Mouse (Mus musculus): ENCODE results near the gene Tmem117.

DNA sequence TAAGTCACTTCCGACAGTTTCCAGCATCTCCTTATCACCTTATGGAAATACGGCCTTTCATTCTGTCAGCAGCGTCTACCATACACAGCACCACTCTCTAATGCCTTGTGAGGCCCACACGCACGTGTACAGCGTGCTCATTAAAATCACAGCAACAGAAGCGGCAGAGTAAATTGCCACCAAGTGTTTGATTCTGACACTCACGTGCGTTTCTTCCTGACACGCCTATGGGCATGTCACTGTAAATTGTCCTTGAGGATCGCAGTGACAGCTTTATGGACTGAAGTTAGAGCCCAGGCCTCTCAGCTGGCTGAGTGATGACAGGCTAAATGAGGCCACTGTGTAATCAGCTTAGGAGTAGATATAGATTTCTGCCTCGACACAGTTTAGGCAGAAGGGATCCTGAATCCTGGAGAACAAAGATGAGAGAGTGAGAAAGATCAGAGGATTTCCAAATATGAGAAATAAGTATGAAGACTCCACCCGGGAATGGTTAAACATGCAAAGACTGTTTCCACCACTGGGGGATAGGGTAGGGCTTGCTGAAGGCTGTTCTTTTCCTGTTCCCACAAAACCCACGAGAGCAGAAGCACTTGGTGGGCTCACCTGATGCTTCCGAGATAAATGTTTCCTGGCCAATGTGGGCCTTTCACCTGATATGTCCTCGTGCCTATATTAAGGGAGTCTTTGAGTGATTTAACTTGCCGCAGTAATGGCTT is 174.8 kb downstream of the Tmem117 start:
- TF ChIP-seq CTCF (IDR thresholded peaks at IDR 0.05; ENCODE audit: insufficient read depth, low read length), result no peak
- TF ChIP-seq POLR2A (IDR thresholded peaks at IDR 0.05; ENCODE audit: borderline replicate concordance, extremely low read depth, low read depth, low read length), result no peak
